Mouse (Mus musculus) skeletal muscle tissue, adult 2 months (tissue): ENCODE data around the gene Cib2.
A peak's percentile ranks its signal among the peaks of the same experiment; 100 is the strongest.
"Not testable (repeated sequence)": the region's sequence is repeated elsewhere in the genome, so short reads cannot be mapped to it uniquely, and the experiment has no call there.

ENCODE experiments used
- DNase-seq: peaks from one replicate; pipeline ENCODE4 v3.0.0-alpha.2; 2012; ENCODE audit warnings: low read depth, low spot score

Gene Cib2

GRCm38 (mm10) chr9:54559771-54560471 is at the start of gene Cib2:
Gene Cib2, minus strand, starts transcription at chr9:54560218.
- DNase-seq: peak; percentile 89

GRCm38 (mm10) chr9:54604886-54605285 is 44.9 kb upstream of the Cib2 start:
- DNase-seq: peak; percentile 46

GRCm38 (mm10) chr9:54604131-54604654 is 44.2 kb upstream of the Cib2 start:
- DNase-seq: no peak

GRCm38 (mm10) chr9:54602916-54603315 is 42.9 kb upstream of the Cib2 start:
- DNase-seq: no peak

- DNase-seq: no peak
Observed at GRCm38 (mm10) chr9:54602386-54602785, 42.4 kb upstream of the Cib2 start.

- DNase-seq: peak; percentile 81
Observed at GRCm38 (mm10) chr9:54596752-54597465, 36.9 kb upstream of the Cib2 start.

GRCm38 (mm10) chr9:54593652-54594051 is 33.6 kb upstream of the Cib2 start:
- peak; percentile 53 for DNase-seq

GRCm38 (mm10) chr9:54587863-54588262 is 27.8 kb upstream of the Cib2 start:
- peak; percentile 36 for DNase-seq

GRCm38 (mm10) chr9:54586199-54587061 is 26.4 kb upstream of the Cib2 start, which contains the start of gene Idh3a:
Gene Idh3a, plus strand, starts transcription at chr9:54586334.
- DNase-seq: peak; percentile 96

GRCm38 (mm10) chr9:54585839-54586198 is 25.8 kb upstream of the Cib2 start:
- DNase-seq: no peak

GRCm38 (mm10) chr9:54584127-54584526 is 24.1 kb upstream of the Cib2 start:
- DNase-seq: not testable (repeated sequence)

- no peak for DNase-seq
Observed at GRCm38 (mm10) chr9:54583712-54584111, 23.7 kb upstream of the Cib2 start.

GRCm38 (mm10) chr9:54571130-54571839 is 11.3 kb upstream of the Cib2 start:
- DNase-seq: no peak

GRCm38 (mm10) chr9:54568732-54569131 is 8.7 kb upstream of the Cib2 start:
- DNase-seq: no peak

- no peak for DNase-seq
Observed at GRCm38 (mm10) chr9:54566958-54567357, 6.9 kb upstream of the Cib2 start.

- peak; percentile 76 for DNase-seq
Observed at GRCm38 (mm10) chr9:54560831-54561601, 998 bp upstream of the Cib2 start.

GRCm38 (mm10) chr9:54558731-54559130 is 1.3 kb downstream of the Cib2 start:
- peak; percentile 55 for DNase-seq

GRCm38 (mm10) chr9:54555044-54555443 is 5.0 kb downstream of the Cib2 start:
- DNase-seq: no peak

GRCm38 (mm10) chr9:54552409-54552808 is 7.6 kb downstream of the Cib2 start:
- peak; percentile 68 for DNase-seq

- DNase-seq: no peak
Observed at GRCm38 (mm10) chr9:54549433-54549832, 10.6 kb downstream of the Cib2 start.
